Mouse (Mus musculus): ENCODE measurements around the gene Smarca4. TPM values are rescaled to one million over a fixed set of nuclear protein-coding genes. Genes with fewer than 3 reads are reported as not detected.

Gene Smarca4
- polyA plus RNA-seq, 2 experiments from 2014 or later, result 26.2 to 34.6 TPM

Other genes starting within 250 kb of the Smarca4 start
- 100 to 1,000 TPM in 1 of 2 experiments, 10 to 100 TPM in 1; 96.0 to 122 TPM for gene Ilf3, start 248.3 kb upstream of the Smarca4 start, polyA plus RNA-seq (2017; shearing (Covaris generic))
- 10 to 100 TPM; 34.0 to 38.8 TPM for gene Qtrt1, start 204.3 kb upstream of the Smarca4 start, polyA plus RNA-seq (2017; shearing (Covaris generic))
- 100 to 1,000 TPM; 100 to 114 TPM for gene Dnm2, start 191.3 kb upstream of the Smarca4 start, polyA plus RNA-seq (2017; shearing (Covaris generic))
- 1 to 10 TPM; 2.7 to 3.1 TPM for gene Tmed1, start 105.9 kb upstream of the Smarca4 start, polyA plus RNA-seq (2017; shearing (Covaris generic))
- 10 to 100 TPM; 56.9 to 62.4 TPM for gene AB124611, start 90.0 kb upstream of the Smarca4 start, polyA plus RNA-seq (2017; shearing (Covaris generic))
- 1 to 10 TPM; 4.7 to 5.9 TPM for gene Carm1, start 69.3 kb upstream of the Smarca4 start, polyA plus RNA-seq (2017; shearing (Covaris generic))
- gene Timm29, start 23.4 kb upstream of the Smarca4 start, polyA plus RNA-seq (2017; shearing (Covaris generic)), result 1 to 10 TPM; 2.8 to 3.5 TPM
- 10 to 100 TPM; 16.7 to 18.3 TPM for gene Yipf2, start 23.3 kb upstream of the Smarca4 start, polyA plus RNA-seq (2017; shearing (Covaris generic))
- 10 to 100 TPM; 12.6 to 20.6 TPM for gene Ldlr, start 107.3 kb downstream of the Smarca4 start, polyA plus RNA-seq (2017; shearing (Covaris generic))
- gene Spc24, start 144.1 kb downstream of the Smarca4 start, polyA plus RNA-seq (2017; shearing (Covaris generic)), result 10 to 100 TPM; 18.7 to 25.8 TPM
- not detected for gene Kank2, start 182.6 kb downstream of the Smarca4 start, polyA plus RNA-seq (2017; shearing (Covaris generic))
- not detected for gene Angptl8, start 219.3 kb downstream of the Smarca4 start, polyA plus RNA-seq (2017; shearing (Covaris generic))
- gene Dock6, start 236.5 kb downstream of the Smarca4 start, polyA plus RNA-seq (2017; shearing (Covaris generic)), result 1 to 10 TPM in 1 of 2 experiments, under 1 TPM in 1; 0.94 to 1.8 TPM

Measured in activated CD4-positive, CD25-positive, alpha-beta regulatory T cell, adult 4 months (primary cell).